Mouse (Mus musculus): ENCODE measurements around the gene Slc26a11. TPM values are rescaled to one million over a fixed set of nuclear protein-coding genes. Genes with fewer than 3 reads are reported as not detected.

Gene Slc26a11
- polyA plus RNA-seq, 2 experiments, result 1.1 to 1.2 TPM

- 55% methylated on average over 5 of the region's 5 CpGs for whole genome bisulfite sequencing (ENCODE audit: insufficient replicate concordance)
- Histone ChIP-seq H3K9ac (replicated peaks) (no peak overlapping the region), H3K4me3 (ENCODE audit: insufficient read depth in 1 of 2, low read depth in 2 of 2, low read length in 2 of 2) (no peak overlapping the region), H3K4me2 (ENCODE audit: low read depth) (no peak overlapping the region), H3K27ac (no peak overlapping the region), H3K27me3 (ENCODE audit: control insufficient read depth, insufficient read depth, low read length) (no peaks in the 10 kb centered on the region), H3K36me3 (replicated peaks; ENCODE audit: control insufficient read depth, insufficient read depth, low read depth) (no peaks in the 10 kb centered on the region; the same call in 1 of the 2 replicates), H3K9me3 (ENCODE audit: control insufficient read depth, low read length) (no peaks in the 10 kb centered on the region), H3K4me1 (replicated peaks; ENCODE audit: control insufficient read depth in 2 of 2, insufficient read depth in 2 of 2, low read length in 1 of 2) (no peaks in the 10 kb centered on the region)
- DNase-seq (ENCODE audit: low read depth in 3 of 3, low spot score in 3 of 3) (no peak), ATAC-seq (ENCODE audit: insufficient read depth) (no peak)
- TF ChIP-seq CTCF (IDR thresholded peaks at IDR 0.05; ENCODE audit: low read depth) (no peak), EP300 (IDR thresholded peaks at IDR 0.05; ENCODE audit: low read depth) (no peak)
Observed at GRCm38 (mm10) chr11:119407977-119408376, 52.6 kb downstream of the Slc26a11 start.

- no peak overlapping the region for H3K4me3 ChIP-seq (ENCODE audit: insufficient read depth in 1 of 2, low read depth in 2 of 2, low read length in 2 of 2)
- WGBS (ENCODE audit: insufficient replicate concordance), result 32% methylated on average over 16 of the region's 16 CpGs
- ATAC-seq (ENCODE audit: insufficient read depth), result no peak
- TF ChIP-seq EP300 (IDR thresholded peaks at IDR 0.05; ENCODE audit: low read depth), result no peak
- no peak for TF ChIP-seq CTCF (IDR thresholded peaks at IDR 0.05; ENCODE audit: low read depth)
- peaks cover 12% of the 10 kb centered on the region for H3K36me3 ChIP-seq (replicated peaks; ENCODE audit: control insufficient read depth, insufficient read depth, low read depth)
- no peak overlapping the region for H3K9ac ChIP-seq (replicated peaks)
- no peaks in the 10 kb centered on the region for H3K9me3 ChIP-seq (ENCODE audit: control insufficient read depth, low read length)
- H3K27ac ChIP-seq, result no peak overlapping the region
- no peaks in the 10 kb centered on the region for H3K27me3 ChIP-seq (ENCODE audit: control insufficient read depth, insufficient read depth, low read length)
- H3K4me2 ChIP-seq (ENCODE audit: low read depth), result no peak overlapping the region
- no peak for DNase-seq (ENCODE audit: low read depth in 3 of 3, low spot score in 3 of 3)
- peaks cover 0 to 8% of the 10 kb centered on the region in 2 experiments; a peak in 1 of 4 replicates for H3K4me1 ChIP-seq (replicated peaks; ENCODE audit: control insufficient read depth in 2 of 2, insufficient read depth in 2 of 2, low read length in 1 of 2)
Observed at GRCm38 (mm10) chr11:119419327-119420118, 64.2 kb downstream of the Slc26a11 start.

- ATAC-seq (ENCODE audit: insufficient read depth) (no peak), DNase-seq (ENCODE audit: low read depth in 3 of 3, low spot score in 3 of 3) (no peak)
- TF ChIP-seq EP300 (IDR thresholded peaks at IDR 0.05; ENCODE audit: low read depth), result no peak
- no peak for TF ChIP-seq CTCF (IDR thresholded peaks at IDR 0.05; ENCODE audit: low read depth)
- WGBS (ENCODE audit: insufficient replicate concordance), result 82% methylated on average over 5 of the region's 5 CpGs
- Histone ChIP-seq H3K4me2 (ENCODE audit: low read depth) (no peak overlapping the region), H3K36me3 (replicated peaks; ENCODE audit: control insufficient read depth, insufficient read depth, low read depth) (peaks cover 12% of the 10 kb centered on the region), H3K9me3 (ENCODE audit: control insufficient read depth, low read length) (no peaks in the 10 kb centered on the region), H3K4me1 (replicated peaks; ENCODE audit: control insufficient read depth in 2 of 2, insufficient read depth in 2 of 2, low read length in 1 of 2) (peaks cover 0 to 8% of the 10 kb centered on the region in 2 experiments; a peak in 1 of 4 replicates), H3K27me3 (ENCODE audit: control insufficient read depth, insufficient read depth, low read length) (no peaks in the 10 kb centered on the region), H3K4me3 (ENCODE audit: insufficient read depth in 1 of 2, low read depth in 2 of 2, low read length in 2 of 2) (no peak overlapping the region), H3K27ac (no peak overlapping the region), H3K9ac (replicated peaks) (no peak overlapping the region)
Observed at GRCm38 (mm10) chr11:119420426-119420825, 65.1 kb downstream of the Slc26a11 start.

- DNase-seq (ENCODE audit: low read depth in 3 of 3, low spot score in 3 of 3) (no peak), ATAC-seq (ENCODE audit: insufficient read depth) (no peak)
- Histone ChIP-seq H3K36me3 (replicated peaks; ENCODE audit: control insufficient read depth, insufficient read depth, low read depth) (no peaks in the 10 kb centered on the region; the same call in none of the 2 replicates), H3K9me3 (ENCODE audit: control insufficient read depth, low read length) (no peaks in the 10 kb centered on the region), H3K27ac (no peak overlapping the region), H3K4me3 (ENCODE audit: insufficient read depth in 1 of 2, low read depth in 2 of 2, low read length in 2 of 2) (no peak overlapping the region), H3K9ac (replicated peaks) (no peak overlapping the region), H3K4me2 (ENCODE audit: low read depth) (no peak overlapping the region), H3K4me1 (replicated peaks; ENCODE audit: control insufficient read depth in 2 of 2, insufficient read depth in 2 of 2, low read length in 1 of 2) (peaks cover 19 to 20% of the 10 kb centered on the region in 2 experiments), H3K27me3 (ENCODE audit: control insufficient read depth, insufficient read depth, low read length) (no peaks in the 10 kb centered on the region)
- 57% methylated on average over 6 of the region's 6 CpGs for WGBS (ENCODE audit: insufficient replicate concordance)
- no peak for TF ChIP-seq CTCF (IDR thresholded peaks at IDR 0.05; ENCODE audit: low read depth)
- no peak for TF ChIP-seq EP300 (IDR thresholded peaks at IDR 0.05; ENCODE audit: low read depth)
Observed at GRCm38 (mm10) chr11:119427431-119427830, 72.1 kb downstream of the Slc26a11 start.

- no peak for ATAC-seq (ENCODE audit: insufficient read depth)
- DNase-seq (ENCODE audit: low read depth in 3 of 3, low spot score in 3 of 3), result no peak
- H3K9me3 ChIP-seq (ENCODE audit: control insufficient read depth, low read length), result no peaks in the 10 kb centered on the region
- no peak overlapping the region for H3K9ac ChIP-seq (replicated peaks)
- no peak overlapping the region for H3K4me3 ChIP-seq (ENCODE audit: insufficient read depth in 1 of 2, low read depth in 2 of 2, low read length in 2 of 2)
- 70% methylated on average over 5 of the region's 5 CpGs for WGBS (ENCODE audit: insufficient replicate concordance)
- H3K4me2 ChIP-seq (ENCODE audit: low read depth), result peak overlapping the region; percentile 43; the same call in 1 of the 2 replicates
- peaks cover 23 to 24% of the 10 kb centered on the region in 2 experiments for H3K4me1 ChIP-seq (replicated peaks; ENCODE audit: control insufficient read depth in 2 of 2, insufficient read depth in 2 of 2, low read length in 1 of 2)
- no peaks in the 10 kb centered on the region for H3K27me3 ChIP-seq (ENCODE audit: control insufficient read depth, insufficient read depth, low read length)
- H3K36me3 ChIP-seq (replicated peaks; ENCODE audit: control insufficient read depth, insufficient read depth, low read depth), result no peaks in the 10 kb centered on the region; the same call in none of the 2 replicates
- no peak for TF ChIP-seq EP300 (IDR thresholded peaks at IDR 0.05; ENCODE audit: low read depth)
- no peak for TF ChIP-seq CTCF (IDR thresholded peaks at IDR 0.05; ENCODE audit: low read depth)
- H3K27ac ChIP-seq, result no peak overlapping the region
Observed at GRCm38 (mm10) chr11:119427986-119428385, 72.6 kb downstream of the Slc26a11 start.

Measured in liver, embryonic 14.5 days (tissue).